18 mouse cellular contexts compared by ENCODE assay signal in the genomic region with DNA sequence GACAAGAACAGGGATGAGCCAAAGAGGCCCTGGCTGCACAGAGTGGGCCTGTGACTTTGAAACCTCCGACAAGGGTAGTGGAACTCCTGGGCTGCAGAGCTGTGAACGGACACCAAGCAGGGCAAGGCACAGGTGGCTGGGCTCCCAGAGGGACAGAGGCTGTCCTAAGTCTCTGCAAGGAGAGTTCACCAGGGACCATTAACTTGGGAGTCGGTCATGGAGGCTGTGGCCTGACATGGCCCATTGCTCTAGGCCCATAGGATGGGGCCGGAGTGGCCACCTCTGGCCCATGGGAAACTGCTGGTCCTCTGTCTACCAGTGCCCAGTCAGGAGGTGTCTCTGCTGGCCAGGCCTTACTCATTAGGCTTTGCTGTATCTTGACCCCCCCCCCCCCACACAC. TPM values are rescaled to one million over a fixed set of nuclear protein-coding genes. Genes with fewer than 3 reads are reported as not detected.
DNase-seq lines count a peak whose midpoint lies in the region; ATAC-seq and TF ChIP-seq lines count a peak whose summit lies in the region.
"Had no signal": no experiment of that assay in that cellular context is flagged by ENCODE, and none has a peak within 500 bp of the region (broad histone marks: within the 10 kb centered on the region; RNA-seq: fewer than 3 reads in every experiment).

No protein-coding gene starts in this region.

- no peak overlapping the region for H3K4me3 ChIP-seq in heart, embryonic 13.5 days
- H3K4me3 ChIP-seq in heart, embryonic 12.5 days = no peak overlapping the region
- H3K4me3 ChIP-seq in kidney, embryonic 16.5 days (ENCODE audit: low read length) = no peak overlapping the region
- no peak overlapping the region for H3K4me3 ChIP-seq in kidney, adult 2 months (ENCODE audit: insufficient read depth, low read depth, low read length)
- no peak overlapping the region for H3K4me3 ChIP-seq in limb, embryonic 10.5 days
- no peak overlapping the region for H3K4me3 ChIP-seq in limb, embryonic 12.5 days (replicated peaks)
- H3K4me3 ChIP-seq: embryonic facial prominence, embryonic 13.5 days; forebrain, embryonic 13.5 days; hindbrain, embryonic 13.5 days had no signal

- H3K27ac ChIP-seq in heart, embryonic 13.5 days (replicated peaks) = 0 out of 2 replicates have a peak overlapping the region, but pooled peaks have one; percentile 7
- no peak overlapping the region for H3K27ac ChIP-seq in heart, embryonic 12.5 days (ENCODE audit: poor library complexity, severe bottlenecking)
- peak overlapping the region; percentile 30; the same call in 1 of the 2 replicates for H3K27ac ChIP-seq in kidney, embryonic 16.5 days (ENCODE audit: low read length)
- no peak overlapping the region for H3K27ac ChIP-seq in kidney, adult 2 months (ENCODE audit: insufficient read depth, low read depth, low read length)
- peak overlapping the region; percentile 85 for H3K27ac ChIP-seq in limb, embryonic 10.5 days
- H3K27ac ChIP-seq in limb, embryonic 12.5 days = peak overlapping the region; percentile 87
- H3K27ac ChIP-seq: embryonic facial prominence, embryonic 13.5 days; forebrain, embryonic 13.5 days; hindbrain, embryonic 13.5 days had no signal

- no peak for ATAC-seq in heart, embryonic 13.5 days (ENCODE audit: extremely low read depth, insufficient number of reproducible peaks, low FRiP score, low TSS enrichment)
- no peak for ATAC-seq in heart, embryonic 12.5 days (ENCODE audit: insufficient number of reproducible peaks, low FRiP score)
- ATAC-seq in kidney, embryonic 16.5 days (ENCODE audit: low FRiP score, low TSS enrichment) = peak; percentile 40
- ATAC-seq in limb, embryonic 12.5 days (ENCODE audit: insufficient number of reproducible peaks, insufficient read depth, low FRiP score, low TSS enrichment, low read depth) = no peak
- ATAC-seq: forebrain, embryonic 13.5 days had no signal

- no peaks in the 10 kb centered on the region for H3K36me3 ChIP-seq in heart, embryonic 13.5 days
- H3K36me3 ChIP-seq in heart, embryonic 12.5 days = no peaks in the 10 kb centered on the region
- no peaks in the 10 kb centered on the region for H3K36me3 ChIP-seq in kidney, embryonic 16.5 days (ENCODE audit: insufficient read depth, low read length)
- no peaks in the 10 kb centered on the region for H3K36me3 ChIP-seq in kidney, adult 2 months (ENCODE audit: control insufficient read depth, insufficient read depth, low read length)
- no peaks in the 10 kb centered on the region for H3K36me3 ChIP-seq in limb, embryonic 10.5 days
- no peaks in the 10 kb centered on the region for H3K36me3 ChIP-seq in limb, embryonic 12.5 days
- H3K36me3 ChIP-seq: embryonic facial prominence, embryonic 13.5 days; hindbrain, embryonic 13.5 days had no signal

- WGBS in heart, embryonic 13.5 days = 75% methylated on average over 4 of the region's 4 CpGs
- 79% methylated on average over 4 of the region's 4 CpGs for WGBS in heart, embryonic 12.5 days
- WGBS in kidney, embryonic 16.5 days = 65% methylated on average over 4 of the region's 4 CpGs
- WGBS in kidney, adult 2 months = 59% methylated on average over 4 of the region's 4 CpGs
- 84% methylated on average over 4 of the region's 4 CpGs for WGBS in limb, embryonic 10.5 days
- WGBS in limb, embryonic 12.5 days = 88% methylated on average over 4 of the region's 4 CpGs

- TF ChIP-seq CTCF in kidney, adult 2 months (conservative IDR thresholded peaks at IDR 0.05; ENCODE audit: insufficient read depth, insufficient read length, low read depth, low read length) = no peak

- no peaks in the 10 kb centered on the region for H3K9me3 ChIP-seq in heart, embryonic 13.5 days
- H3K9me3 ChIP-seq in heart, embryonic 12.5 days (replicated peaks) = no peaks in the 10 kb centered on the region
- no peaks in the 10 kb centered on the region for H3K9me3 ChIP-seq in kidney, embryonic 16.5 days (ENCODE audit: low read length)
- no peaks in the 10 kb centered on the region for H3K9me3 ChIP-seq in limb, embryonic 10.5 days (replicated peaks)
- H3K9me3 ChIP-seq in limb, embryonic 12.5 days = no peaks in the 10 kb centered on the region
- H3K9me3 ChIP-seq: embryonic facial prominence, embryonic 13.5 days; forebrain, embryonic 13.5 days; hindbrain, embryonic 13.5 days had no signal

- no peak overlapping the region for H3K9ac ChIP-seq in heart, embryonic 13.5 days
- H3K9ac ChIP-seq in heart, embryonic 12.5 days = no peak overlapping the region
- H3K9ac ChIP-seq in kidney, embryonic 16.5 days (replicated peaks; ENCODE audit: low read length) = no peak overlapping the region
- no peak overlapping the region for H3K9ac ChIP-seq in limb, embryonic 12.5 days (replicated peaks)
- H3K9ac ChIP-seq: embryonic facial prominence, embryonic 13.5 days; hindbrain, embryonic 13.5 days had no signal

- no peak for DNase-seq in kidney, adult 2 months
- DNase-seq in limb, embryonic 10.5 days (ENCODE audit: low spot score) = no peak
- DNase-seq: adrenal gland, adult 2 months; adrenal gland, postnatal 25 days; cerebellum, adult 18-20 months; cerebellum, adult 9-11 months; cerebellum, postnatal 36 days; gastrocnemius, postnatal 10 days; heart, adult 18-20 months; heart, postnatal 36 days had no signal

- TF ChIP-seq POLR2A in kidney, adult 2 months (IDR thresholded peaks at IDR 0.05; ENCODE audit: low read depth, low read length) = no peak

- no peaks in the 10 kb centered on the region for H3K27me3 ChIP-seq in heart, embryonic 13.5 days (replicated peaks)
- H3K27me3 ChIP-seq in heart, embryonic 12.5 days (replicated peaks) = no peaks in the 10 kb centered on the region
- peaks cover 16% of the 10 kb centered on the region for H3K27me3 ChIP-seq in kidney, embryonic 16.5 days (ENCODE audit: insufficient read depth, low read length)
- H3K27me3 ChIP-seq in kidney, adult 2 months (replicated peaks; ENCODE audit: control insufficient read depth, insufficient read depth, low read length) = no peaks in the 10 kb centered on the region
- peaks cover 85% of the 10 kb centered on the region for H3K27me3 ChIP-seq in limb, embryonic 10.5 days (ENCODE audit: low read depth, poor library complexity, severe bottlenecking)
- peaks cover 53% of the 10 kb centered on the region for H3K27me3 ChIP-seq in limb, embryonic 12.5 days
- H3K27me3 ChIP-seq: forebrain, embryonic 13.5 days had no signal

- H3K4me2 ChIP-seq in heart, embryonic 13.5 days = no peak overlapping the region
- no peak overlapping the region for H3K4me2 ChIP-seq in heart, embryonic 12.5 days
- H3K4me2 ChIP-seq in kidney, embryonic 16.5 days (replicated peaks; ENCODE audit: low read depth, low read length) = no peak overlapping the region
- H3K4me2 ChIP-seq in limb, embryonic 12.5 days = no peak overlapping the region
- H3K4me2 ChIP-seq: embryonic facial prominence, embryonic 13.5 days; forebrain, embryonic 13.5 days; heart, embryonic 11.5 days; hindbrain, embryonic 13.5 days had no signal

- peaks cover 59% of the 10 kb centered on the region for H3K4me1 ChIP-seq in heart, embryonic 13.5 days
- peaks cover 44% of the 10 kb centered on the region for H3K4me1 ChIP-seq in heart, embryonic 12.5 days (replicated peaks)
- peaks cover 57% of the 10 kb centered on the region for H3K4me1 ChIP-seq in kidney, embryonic 16.5 days (ENCODE audit: insufficient read depth, low read length)
- H3K4me1 ChIP-seq in kidney, adult 2 months (ENCODE audit: control insufficient read depth, insufficient read depth, low read length) = peaks cover 18% of the 10 kb centered on the region
- peaks cover 79% of the 10 kb centered on the region for H3K4me1 ChIP-seq in limb, embryonic 10.5 days
- H3K4me1 ChIP-seq in limb, embryonic 12.5 days (replicated peaks) = peaks cover 78% of the 10 kb centered on the region

RNA-seq across cellular contexts. Expression of a gene that starts 6.2 kb away (rescaled TPM):
- polyA plus RNA-seq in heart, embryonic 13.5 days (2015; fragmentation: Nextera tagmentation; extraction: Ambion mirVana) = 1.1 and 1.4 TPM in 2 replicates
- polyA plus RNA-seq in heart, embryonic 12.5 days (2016; fragmentation: Nextera tagmentation; extraction: Ambion mirVana) = 0.81 and 0.87 TPM in 2 replicates
- 5.4 and 6.8 TPM in 2 replicates for polyA plus RNA-seq in kidney, embryonic 16.5 days (2015; fragmentation: Nextera tagmentation; extraction: Ambion mirVana)
- polyA plus RNA-seq in kidney, adult 2 months (2012; rRNA removed) = 23.1 and 25.1 TPM in 2 replicates
- polyA plus RNA-seq in limb, embryonic 10.5 days (2016; fragmentation: Nextera tagmentation; extraction: Ambion mirVana) = 0.54 and 1.6 TPM in 2 replicates
- 3.5 and 4.4 TPM in 2 replicates for polyA plus RNA-seq in limb, embryonic 12.5 days (2016; fragmentation: Nextera tagmentation; extraction: Ambion mirVana)

RNA-seq across cellular contexts. Expression of a gene that starts 55.1 kb away (rescaled TPM):
- polyA plus RNA-seq in heart, embryonic 13.5 days (2015; fragmentation: Nextera tagmentation; extraction: Ambion mirVana) = 32.0 and 32.9 TPM in 2 replicates
- 29.0 and 30.0 TPM in 2 replicates for polyA plus RNA-seq in heart, embryonic 12.5 days (2016; fragmentation: Nextera tagmentation; extraction: Ambion mirVana)
- 15.6 and 16.4 TPM in 2 replicates for polyA plus RNA-seq in kidney, embryonic 16.5 days (2015; fragmentation: Nextera tagmentation; extraction: Ambion mirVana)
- 61.7 and 67.2 TPM in 2 replicates for polyA plus RNA-seq in kidney, adult 2 months (2012; rRNA removed)
- polyA plus RNA-seq in limb, embryonic 10.5 days (2016; fragmentation: Nextera tagmentation; extraction: Ambion mirVana) = 2.8 and 4.4 TPM in 2 replicates
- polyA plus RNA-seq in limb, embryonic 12.5 days (2016; fragmentation: Nextera tagmentation; extraction: Ambion mirVana) = 12.3 and 13.2 TPM in 2 replicates

Comparison
In these comparisons a context has a peak if more than half of its experiments do, and no peak if none do; other contexts are left out.
1. H3K27ac ChIP-seq: peak in heart, embryonic 13.5 days (single experiment), kidney, embryonic 16.5 days (single experiment), limb, embryonic 10.5 days (single experiment) and limb, embryonic 12.5 days (single experiment); none in heart, embryonic 12.5 days (single experiment) and kidney, adult 2 months (single experiment).